Mouse (Mus musculus) erythroblast, embryonic 14.5 days (primary cell): ENCODE results near the gene Fam20b.

Experiments used
- GATA1 ChIP-seq: IDR thresholded peaks from 2 replicates; pipeline ENCODE4 v1.6.1; 2012; ENCODE audit warnings: low read length, inconsistent platforms, mixed read lengths
- TAL1 ChIP-seq: IDR thresholded peaks from 3 replicates; pipeline ENCODE4 v1.6.1; 2012; ENCODE audit warnings: low read length, inconsistent platforms, mixed read lengths

- no peak for TF ChIP-seq GATA1
- no peak for TF ChIP-seq TAL1
These were observed 13.1 kb downstream of the Fam20b start for GRCm38 (mm10) chr1:156705696-156706285.
